Mouse (Mus musculus) ES-E14 (cell line): ENCODE measurements around the gene Cnbd2.

Experiments used
- HCFC1 ChIP-seq: IDR thresholded peaks from 2 replicates; pipeline ENCODE4 v1.6.1; 2012; ENCODE audit warnings: low read length, inconsistent platforms, borderline replicate concordance; ENCODE audit not compliant: insufficient read depth
- MAFK ChIP-seq: IDR thresholded peaks from 2 replicates; pipeline ENCODE4 v1.6.1; 2014; ENCODE audit warnings: mild to moderate bottlenecking, low read depth, low read length, inconsistent platforms; ENCODE audit not compliant: insufficient read depth
- ZNF384 ChIP-seq: IDR thresholded peaks from 2 replicates; pipeline ENCODE4 v1.6.1; 2012; ENCODE audit warnings: low read depth, low read length, inconsistent platforms

DNA sequence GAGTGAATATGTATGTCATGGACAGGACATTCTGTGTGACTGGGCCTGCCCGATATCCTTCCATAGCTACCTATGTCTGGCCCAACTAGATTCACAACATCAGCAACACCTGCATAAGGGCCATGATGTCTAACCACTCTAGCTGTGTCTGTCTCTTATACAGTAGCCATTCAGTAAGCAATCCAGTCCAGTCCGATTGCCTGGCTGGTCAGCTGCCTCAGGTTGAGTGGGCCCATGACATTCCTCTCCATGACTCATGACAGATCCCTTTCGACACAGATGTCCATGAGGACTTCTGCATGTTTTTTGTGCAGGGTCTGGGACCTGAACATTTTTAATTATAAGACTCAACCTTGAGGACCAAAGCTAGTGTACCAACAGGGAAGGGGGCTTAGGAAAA is 89.9 kb downstream of the Cnbd2 start:
- TF ChIP-seq ZNF384, result no peak
- no peak for TF ChIP-seq MAFK
- no peak for TF ChIP-seq HCFC1
